Mouse (Mus musculus): Measurements from ENCODE around the gene Ovol1. TPM values are rescaled to one million over a fixed set of nuclear protein-coding genes. Genes with fewer than 3 reads are reported as not detected.

Gene Ovol1
- total and polyA plus RNA-seq, 3 experiments, result not detected

GRCm38 (mm10) chr19:5561252-5561790 lies 875 bp upstream of the Ovol1 start:
- Histone ChIP-seq H3K9ac (ENCODE audit: insufficient read depth, low read depth) (no peak overlapping the region), H3K4me3 (replicated peaks in 1 of 3; ENCODE audit: low read depth in 2 of 3, low read length in 2 of 3, poor library complexity in 1 of 3) (no peak overlapping the region), H3K27me3 (replicated peaks) (peaks cover 83% of the 10 kb centered on the region), H3K27ac (ENCODE audit: insufficient read depth, low read depth) (no peak overlapping the region), H3K4me2 (ENCODE audit: insufficient read depth, low read depth, poor library complexity, severe bottlenecking) (no peak overlapping the region), H3K79me2 (replicated peaks; ENCODE audit: control insufficient read depth, extremely low read depth, insufficient read depth, poor library complexity, severe bottlenecking) (no peaks in the 10 kb centered on the region), H3K9me3 (replicated peaks; ENCODE audit: low read length) (peaks cover 18% of the 10 kb centered on the region), H3K4me1 (ENCODE audit: control insufficient read depth in 1 of 2, insufficient read depth in 2 of 2) (peaks cover 0 to 2% of the 10 kb centered on the region in 2 experiments; a peak in 1 of 4 replicates), H3K36me3 (replicated peaks in 1 of 2; ENCODE audit: control insufficient read depth in 1 of 2, insufficient read depth in 1 of 2, low read length in 1 of 2) (no peaks in the 10 kb centered on the region)
- dilution Hi-C loops (cut with MboI; ENCODE audit: extremely low pct_ligation_motif_present, extremely low pct_unique_long_range_greater_than_20kb, low sequenced_read_pairs) (no loop called here), in situ Hi-C loops (cut with MboI; ENCODE audit: low pct_ligation_motif_present, low pct_unique_long_range_greater_than_20kb, low sequenced_read_pairs) (loop anchor here (5.0 kb wide), 1 partner anchor 34 kb away; no protein-coding TSS in a partner anchor)
- TF ChIP-seq MEF2A (IDR thresholded peaks at IDR 0.05; ENCODE audit: borderline replicate concordance, low read depth, low read length) (no peak), SMC3 (IDR thresholded peaks at IDR 0.05; ENCODE audit: low read depth, low read length) (no peak), HCFC1 (IDR thresholded peaks at IDR 0.05; ENCODE audit: low read depth, low read length) (no peak), TBP (conservative IDR thresholded peaks at IDR 0.05; ENCODE audit: low read depth, low read length) (no peak), POLR2AphosphoS2 (IDR thresholded peaks at IDR 0.05; ENCODE audit: low read depth, low read length) (no peak), KAT2A (IDR thresholded peaks at IDR 0.05; ENCODE audit: insufficient replicate concordance, low read length) (no peak), ZNF384 (IDR thresholded peaks at IDR 0.05; ENCODE audit: low read depth, low read length) (no peak), RCOR1 (conservative IDR thresholded peaks at IDR 0.05; ENCODE audit: low read depth, low read length) (no peak), ZKSCAN1 (IDR thresholded peaks at IDR 0.05; ENCODE audit: borderline replicate concordance, low read depth, low read length) (no peak), CHD2 (IDR thresholded peaks at IDR 0.05; ENCODE audit: low read length) (no peak), NELFE (IDR thresholded peaks at IDR 0.05; ENCODE audit: low read depth, low read length) (no peak), BHLHE40 (IDR thresholded peaks at IDR 0.05; ENCODE audit: low read depth, low read length) (no peak), GABPA (IDR thresholded peaks at IDR 0.05; ENCODE audit: insufficient replicate concordance, low read depth, low read length) (no peak), JUND (conservative IDR thresholded peaks at IDR 0.05; ENCODE audit: low read depth, low read length) (no peak), JUN (IDR thresholded peaks at IDR 0.05; ENCODE audit: insufficient read depth, low read depth, low read length) (no peak), ZMIZ1 (IDR thresholded peaks at IDR 0.05; ENCODE audit: low read depth, low read length) (no peak), NRF1 (IDR thresholded peaks at IDR 0.05; ENCODE audit: low read depth, low read length) (no peak), ZC3H11A (IDR thresholded peaks at IDR 0.05; ENCODE audit: low read depth, low read length) (no peak)
- DNase-seq (ENCODE audit: extremely low read depth), result no peak

GRCm38 (mm10) chr19:5559631-5560456 lies 602 bp downstream of the Ovol1 start:
- dilution Hi-C loops (cut with MboI; ENCODE audit: extremely low pct_ligation_motif_present, extremely low pct_unique_long_range_greater_than_20kb, low sequenced_read_pairs), result no loop called here
- no peak for DNase-seq (ENCODE audit: extremely low read depth)
- peak overlapping the region; percentile 27; the same call in 1 of the 2 replicates for H3K4me2 ChIP-seq (ENCODE audit: insufficient read depth, low read depth, poor library complexity, severe bottlenecking)
- H3K9me3 ChIP-seq (replicated peaks; ENCODE audit: low read length), result peaks cover 18% of the 10 kb centered on the region
- in situ Hi-C loops (cut with MboI; ENCODE audit: low pct_ligation_motif_present, low pct_unique_long_range_greater_than_20kb, low sequenced_read_pairs), result loop anchor here (5.0 kb wide), 1 partner anchor 33 kb away; no protein-coding TSS in a partner anchor
- no peaks in the 10 kb centered on the region for H3K4me1 ChIP-seq (ENCODE audit: control insufficient read depth in 1 of 2, insufficient read depth in 2 of 2)
- peaks cover 81% of the 10 kb centered on the region for H3K27me3 ChIP-seq (replicated peaks)
- no peak for TF ChIP-seq ZNF384 (IDR thresholded peaks at IDR 0.05; ENCODE audit: low read depth, low read length)
- no peak overlapping the region for H3K27ac ChIP-seq (ENCODE audit: insufficient read depth, low read depth)
- H3K9ac ChIP-seq (ENCODE audit: insufficient read depth, low read depth), result no peak overlapping the region
- no peaks in the 10 kb centered on the region for H3K79me2 ChIP-seq (replicated peaks; ENCODE audit: control insufficient read depth, extremely low read depth, insufficient read depth, poor library complexity, severe bottlenecking)
- H3K36me3 ChIP-seq (replicated peaks in 1 of 2; ENCODE audit: control insufficient read depth in 1 of 2, insufficient read depth in 1 of 2, low read length in 1 of 2), result no peaks in the 10 kb centered on the region
- H3K4me3 ChIP-seq (replicated peaks in 1 of 3; ENCODE audit: low read depth in 2 of 3, low read length in 2 of 3, poor library complexity in 1 of 3), result peak overlapping the region in 1 of 3 experiments; percentile 3
